ENCODE assay signal across 9 mouse cellular contexts in genomic region chr9:55542366-55543325, GRCm38 (mm10). TPM values are rescaled to one million over a fixed set of nuclear protein-coding genes. Genes with fewer than 3 reads are reported as not detected.
DNase-seq lines count a peak whose midpoint lies in the region; ATAC-seq lines count a peak whose summit lies in the region.
"Had no signal": no experiment of that assay in that cellular context is flagged by ENCODE, and none has a peak within 500 bp of the region (broad histone marks: within the 10 kb centered on the region; RNA-seq: fewer than 3 reads in every experiment).

No protein-coding gene starts in this region.

- no peak for ATAC-seq in lung, embryonic 15.5 days (ENCODE audit: borderline replicate concordance, extremely low read depth, low FRiP score, low TSS enrichment)
- no peak for ATAC-seq in embryonic facial prominence, embryonic 14.5 days (ENCODE audit: low read depth)
- ATAC-seq in inflammation-experienced regulatory T-cells, adult 6 months, result peak; percentile 20
- ATAC-seq in midbrain, embryonic 11.5 days (ENCODE audit: low FRiP score), result no peak

- H3K9ac ChIP-seq in lung, embryonic 15.5 days, result no peak overlapping the region
- H3K9ac ChIP-seq in embryonic facial prominence, embryonic 14.5 days (ENCODE audit: low read depth, low read length), result peak overlapping the region; percentile 59
- no peak overlapping the region for H3K9ac ChIP-seq in midbrain, embryonic 11.5 days (ENCODE audit: low read length)

- H3K27ac ChIP-seq in lung, embryonic 15.5 days, result no peak overlapping the region
- no peak overlapping the region for H3K27ac ChIP-seq in embryonic facial prominence, embryonic 14.5 days (replicated peaks; ENCODE audit: low read depth, low read length)
- H3K27ac ChIP-seq in midbrain, embryonic 11.5 days (ENCODE audit: low read depth, low read length), result no peak overlapping the region

- no peaks in the 10 kb centered on the region for H3K36me3 ChIP-seq in lung, embryonic 15.5 days
- no peaks in the 10 kb centered on the region for H3K36me3 ChIP-seq in embryonic facial prominence, embryonic 14.5 days (ENCODE audit: control insufficient read depth, insufficient read depth, low read length)
- no peaks in the 10 kb centered on the region for H3K36me3 ChIP-seq in midbrain, embryonic 11.5 days (ENCODE audit: control insufficient read depth, insufficient read depth, low read length)

- 3% methylated on average over 59 of the region's 59 CpGs for WGBS in lung, embryonic 15.5 days
- 4% methylated on average over 46 of the region's 59 CpGs for WGBS in embryonic facial prominence, embryonic 14.5 days
- WGBS in midbrain, embryonic 11.5 days, result 1% methylated on average over 53 of the region's 59 CpGs

- H3K9me3 ChIP-seq in lung, embryonic 15.5 days, result no peaks in the 10 kb centered on the region
- H3K9me3 ChIP-seq in embryonic facial prominence, embryonic 14.5 days (ENCODE audit: control insufficient read depth, low read length), result no peaks in the 10 kb centered on the region
- peaks cover 3% of the 10 kb centered on the region; the same call in 1 of the 2 replicates for H3K9me3 ChIP-seq in midbrain, embryonic 11.5 days (ENCODE audit: control insufficient read depth, low read length)

- H3K4me1 ChIP-seq in lung, embryonic 15.5 days, result peaks cover 62% of the 10 kb centered on the region
- peaks cover 13% of the 10 kb centered on the region; the same call in 1 of the 2 replicates for H3K4me1 ChIP-seq in embryonic facial prominence, embryonic 14.5 days (ENCODE audit: control insufficient read depth, insufficient read depth, low read length)
- peaks cover 28% of the 10 kb centered on the region for H3K4me1 ChIP-seq in midbrain, embryonic 11.5 days (ENCODE audit: control insufficient read depth, insufficient read depth, low read length)

- peak overlapping the region; percentile 44 for H3K4me3 ChIP-seq in lung, embryonic 15.5 days
- H3K4me3 ChIP-seq in embryonic facial prominence, embryonic 14.5 days (ENCODE audit: low read depth, low read length), result peak overlapping the region; percentile 43
- H3K4me3 ChIP-seq in midbrain, embryonic 11.5 days (ENCODE audit: low read depth, low read length), result peak overlapping the region; percentile 39

- intact Hi-C loops in left cerebral cortex, postnatal 10 days (cut with DNase I), result no loop called here

- no peak for DNase-seq in lung, adult 18-20 months
- no peak for DNase-seq in embryonic facial prominence, embryonic 14.5 days (ENCODE audit: low spot score)
- peak; percentile 96 for DNase-seq in midbrain, embryonic 11.5 days (ENCODE audit: low spot score, missing footprints)
- DNase-seq in thymus, postnatal 36 days, result peak; percentile 25 to 29
- no peak for DNase-seq in adipocyte (ENCODE audit: low spot score)
- DNase-seq in left cerebral cortex, postnatal 10 days (ENCODE audit: extremely low spot score in 1 of 2, low spot score in 2 of 2), result no peak

- peak overlapping the region; percentile 70 for H3K4me2 ChIP-seq in lung, embryonic 15.5 days
- H3K4me2 ChIP-seq in embryonic facial prominence, embryonic 14.5 days (ENCODE audit: low read depth, low read length), result peak overlapping the region; percentile 66
- H3K4me2 ChIP-seq in midbrain, embryonic 11.5 days, result peak overlapping the region; percentile 67

- peaks cover 96% of the 10 kb centered on the region for H3K27me3 ChIP-seq in lung, embryonic 15.5 days
- H3K27me3 ChIP-seq in embryonic facial prominence, embryonic 14.5 days (replicated peaks; ENCODE audit: control insufficient read depth, insufficient read depth, low read length), result peaks cover 93% of the 10 kb centered on the region
- peaks cover 96% of the 10 kb centered on the region for H3K27me3 ChIP-seq in midbrain, embryonic 11.5 days (ENCODE audit: control insufficient read depth, insufficient read depth, low read length)

RNA-seq across cellular contexts. Expression of gene Isl2, which starts 4.2 kb away (rescaled TPM):
- polyA plus RNA-seq in lung, embryonic 15.5 days (2015; fragmentation: Nextera tagmentation; extraction: Ambion mirVana), result 0.27 TPM in 1 of 2 replicates, not detected in the other
- polyA plus RNA-seq in embryonic facial prominence, embryonic 14.5 days (2014; fragmentation: Nextera tagmentation; extraction: Ambion mirVana), result 7.3 and 7.9 TPM in 2 replicates
- polyA plus RNA-seq in inflammation-experienced regulatory T-cells, adult 6 months (2017; shearing (Covaris generic)), result not detected
- polyA plus RNA-seq in midbrain, embryonic 11.5 days (2014; fragmentation: Nextera tagmentation; extraction: Ambion mirVana), result 5.2 and 7.1 TPM in 2 replicates
- total RNA-seq in left cerebral cortex, postnatal 10 days (2021), result not detected
- total RNA-seq: heart, postnatal 10 days had no signal

RNA-seq across cellular contexts. Expression of gene Etfa, which starts 30.6 kb away (rescaled TPM):
- 205 and 209 TPM in 2 replicates for polyA plus RNA-seq in lung, embryonic 15.5 days (2015; fragmentation: Nextera tagmentation; extraction: Ambion mirVana)
- polyA plus RNA-seq in embryonic facial prominence, embryonic 14.5 days (2014; fragmentation: Nextera tagmentation; extraction: Ambion mirVana), result 182 and 191 TPM in 2 replicates
- 100 to 1,000 TPM; 123 to 175 (median 136) TPM for polyA plus RNA-seq in inflammation-experienced regulatory T-cells, adult 6 months (2017; shearing (Covaris generic))
- 141 and 149 TPM in 2 replicates for polyA plus RNA-seq in midbrain, embryonic 11.5 days (2014; fragmentation: Nextera tagmentation; extraction: Ambion mirVana)
- total RNA-seq in left cerebral cortex, postnatal 10 days (2021), result 10 to 100 TPM; 42.7 to 44.6 TPM

Comparison
In these comparisons a context has a peak if more than half of its experiments do, and no peak if none do; other contexts are left out.
1. DNase-seq: peak in midbrain, embryonic 11.5 days (single experiment) and thymus, postnatal 36 days (2 of 2); none in lung, adult 18-20 months (0 of 2), embryonic facial prominence, embryonic 14.5 days (single experiment), adipocyte (single experiment) and left cerebral cortex, postnatal 10 days (0 of 2).
2. Peak in every context shown above with its lines, with median percentiles within 50 percentile points of each other: H3K4me2 ChIP-seq and H3K4me3 ChIP-seq.